Mouse (Mus musculus): ENCODE results near the gene Med28. TPM values are rescaled to one million over a fixed set of nuclear protein-coding genes. Genes with fewer than 3 reads are reported as not detected.

Gene Med28
- total RNA-seq, 2 experiments from 2014 or later, result 55.0 TPM

- intact Hi-C loops (cut with DNase I), result loop anchor here (10.0 kb wide), 1 partner anchor 358 kb away; the partner anchor contains the start of gene Lcorl
- DNase-seq, result no peak
Measured at GRCm38 (mm10) chr5:45496930-45497550, 23.0 kb upstream of the Med28 start.

- intact Hi-C loops (cut with DNase I), result loop anchor here (10.0 kb wide), 1 partner anchor 357 kb away; the partner anchor contains the start of gene Lcorl
- DNase-seq, result no peak
Measured at GRCm38 (mm10) chr5:45497564-45497963, 22.5 kb upstream of the Med28 start.

GRCm38 (mm10) chr5:45510071-45510470 is 10.0 kb upstream of the Med28 start:
- DNase-seq, result no peak

GRCm38 (mm10) chr5:45512908-45513307 is 7.1 kb upstream of the Med28 start:
- intact Hi-C loops (cut with DNase I), result no loop called here
- DNase-seq, result no peak

More at GRCm38 (mm10) chr5:45510071-45510470, 10.0 kb upstream of the Med28 start:
- intact Hi-C loops (cut with DNase I), result no loop called here

GRCm38 (mm10) chr5:45513511-45513910 is 6.5 kb upstream of the Med28 start:
- no peak for DNase-seq
- intact Hi-C loops (cut with DNase I), result no loop called here

GRCm38 (mm10) chr5:45514599-45514998 is 5.4 kb upstream of the Med28 start:
- intact Hi-C loops (cut with DNase I), result no loop called here
- no peak for DNase-seq

GRCm38 (mm10) chr5:45515151-45515743 is 4.8 kb upstream of the Med28 start:
- intact Hi-C loops (cut with DNase I), result no loop called here
- DNase-seq, result no peak

GRCm38 (mm10) chr5:45520809-45521110 is 731 bp downstream of the Med28 start:
- intact Hi-C loops (cut with DNase I), result loop anchor here (2.0 to 10.0 kb wide), 5 partner anchors 26 to 1296 kb away; partner anchors contain the start of genes Lcorl, Ncapg and Tapt1
- DNase-seq, result no peak

GRCm38 (mm10) chr5:45521601-45522000 is 1.6 kb downstream of the Med28 start:
- intact Hi-C loops (cut with DNase I), result loop anchor here (2.0 to 10.0 kb wide), 5 partner anchors 27 to 1297 kb away; partner anchors contain the start of genes Lcorl, Ncapg and Tapt1
- DNase-seq, result no peak

- DNase-seq, result no peak
- intact Hi-C loops (cut with DNase I), result loop anchor here (10.0 kb wide), 2 partner anchors 330 to 1300 kb away; partner anchors contain the start of genes Lcorl and Tapt1
Measured at GRCm38 (mm10) chr5:45525101-45525500, 5.1 kb downstream of the Med28 start.

- intact Hi-C loops (cut with DNase I), result loop anchor here (10.0 kb wide), 2 partner anchors 328 to 1302 kb away; partner anchors contain the start of genes Lcorl and Tapt1
- DNase-seq, result no peak
Measured at GRCm38 (mm10) chr5:45526338-45526737, 6.3 kb downstream of the Med28 start.

GRCm38 (mm10) chr5:45529696-45530095 is 9.7 kb downstream of the Med28 start:
- DNase-seq, result no peak
- intact Hi-C loops (cut with DNase I), result loop anchor here (10.0 kb wide), 2 partner anchors 325 to 1305 kb away; partner anchors contain the start of genes Lcorl and Tapt1

GRCm38 (mm10) chr5:45534319-45535098 is 14.5 kb downstream of the Med28 start:
- peak; percentile 9 to 33 for DNase-seq
- intact Hi-C loops (cut with DNase I), result loop anchor here (2.0 kb wide), 2 partner anchors 60 to 134 kb away; partner anchors contain the start of gene Ncapg

GRCm38 (mm10) chr5:45535177-45535576 is 15.1 kb downstream of the Med28 start:
- intact Hi-C loops (cut with DNase I), result loop anchor here (2.0 kb wide), 2 partner anchors 60 to 134 kb away; partner anchors contain the start of gene Ncapg
- no peak for DNase-seq

GRCm38 (mm10) chr5:45539502-45539901 is 19.5 kb downstream of the Med28 start:
- intact Hi-C loops (cut with DNase I), result no loop called here
- DNase-seq, result no peak

- no peak for DNase-seq
- intact Hi-C loops (cut with DNase I), result loop anchor here (5.0 kb wide), 1 partner anchor 804 kb away; no protein-coding TSS in a partner anchor
Measured at GRCm38 (mm10) chr5:45543374-45543773, 23.3 kb downstream of the Med28 start.

GRCm38 (mm10) chr5:45549586-45549985 is 29.6 kb downstream of the Med28 start:
- intact Hi-C loops (cut with DNase I), result no loop called here
- no peak for DNase-seq

GRCm38 (mm10) chr5:45564054-45564453 is 44.0 kb downstream of the Med28 start:
- intact Hi-C loops (cut with DNase I), result no loop called here
- no peak for DNase-seq

- DNase-seq, result no peak
- intact Hi-C loops (cut with DNase I), result no loop called here
Measured at GRCm38 (mm10) chr5:45565829-45566228, 45.8 kb downstream of the Med28 start.

- no peak for DNase-seq
- intact Hi-C loops (cut with DNase I), result no loop called here
Measured at GRCm38 (mm10) chr5:45572816-45573215, 52.8 kb downstream of the Med28 start.

- intact Hi-C loops (cut with DNase I), result no loop called here
- no peak for DNase-seq
Measured at GRCm38 (mm10) chr5:45576716-45577115, 56.7 kb downstream of the Med28 start.
